Mouse (Mus musculus): ENCODE measurements around the gene Cd1d1. TPM values are rescaled to one million over a fixed set of nuclear protein-coding genes. Genes with fewer than 3 reads are reported as not detected.

The Cd1d1 gene
- polyA plus RNA-seq, 1 experiment from 2014 or later: 71.0 TPM

- no peaks in the 10 kb centered on the region for H3K4me1 ChIP-seq
- H3K36me3 ChIP-seq: no peaks in the 10 kb centered on the region
- H3K4me3 ChIP-seq: no peak overlapping the region
- no peak overlapping the region for H3K9ac ChIP-seq
- no peaks in the 10 kb centered on the region for H3K27me3 ChIP-seq
- 95% methylated on average over 7 of the region's 7 CpGs for WGBS
- H3K27ac ChIP-seq: no peak overlapping the region
- H3K9me3 ChIP-seq (replicated peaks): peaks cover 1% of the 10 kb centered on the region; the same call in 1 of the 2 replicates
- ATAC-seq (ENCODE audit: low FRiP score): no peak
- H3K4me2 ChIP-seq (replicated peaks): no peak overlapping the region
Observed at GRCm38 (mm10) chr3:86959088-86959487, 40.2 kb downstream of the Cd1d1 start.

GRCm38 (mm10) chr3:86955376-86955775, 43.9 kb downstream of the Cd1d1 start:
- H3K4me1 ChIP-seq: no peaks in the 10 kb centered on the region
- peaks cover 5% of the 10 kb centered on the region for H3K9me3 ChIP-seq (replicated peaks)
- no peak overlapping the region for H3K4me2 ChIP-seq (replicated peaks)
- no peak overlapping the region for H3K9ac ChIP-seq
- no peaks in the 10 kb centered on the region for H3K27me3 ChIP-seq
- no peak overlapping the region for H3K4me3 ChIP-seq
- WGBS: 34% methylated on average over 4 of the region's 4 CpGs
- H3K27ac ChIP-seq: no peak overlapping the region
- no peaks in the 10 kb centered on the region for H3K36me3 ChIP-seq
- ATAC-seq (ENCODE audit: low FRiP score): no peak

- Histone ChIP-seq H3K9me3 (replicated peaks) (peaks cover 5% of the 10 kb centered on the region), H3K4me1 (no peaks in the 10 kb centered on the region), H3K27me3 (no peaks in the 10 kb centered on the region), H3K36me3 (no peaks in the 10 kb centered on the region), H3K4me3 (no peak overlapping the region), H3K27ac (no peak overlapping the region), H3K4me2 (replicated peaks) (no peak overlapping the region), H3K9ac (no peak overlapping the region)
- no peak for ATAC-seq (ENCODE audit: low FRiP score)
- 57% methylated on average over 1 of the region's 1 CpGs for WGBS
Observed at GRCm38 (mm10) chr3:86954521-86954920, 44.7 kb downstream of the Cd1d1 start.

- no peaks in the 10 kb centered on the region for H3K27me3 ChIP-seq
- H3K36me3 ChIP-seq: no peaks in the 10 kb centered on the region
- ATAC-seq (ENCODE audit: low FRiP score): no peak
- H3K9me3 ChIP-seq (replicated peaks): peaks cover 5% of the 10 kb centered on the region
- no peak overlapping the region for H3K27ac ChIP-seq
- 77% methylated on average over 4 of the region's 4 CpGs for WGBS
- no peak overlapping the region for H3K9ac ChIP-seq
- H3K4me3 ChIP-seq: no peak overlapping the region
- H3K4me2 ChIP-seq (replicated peaks): no peak overlapping the region
- H3K4me1 ChIP-seq: no peaks in the 10 kb centered on the region
Observed at GRCm38 (mm10) chr3:86953819-86954218, 45.4 kb downstream of the Cd1d1 start.

GRCm38 (mm10) chr3:86950652-86951051, 48.6 kb downstream of the Cd1d1 start:
- H3K4me1 ChIP-seq: no peaks in the 10 kb centered on the region
- H3K4me2 ChIP-seq (replicated peaks): no peak overlapping the region
- WGBS: 24% methylated on average over 2 of the region's 2 CpGs
- no peak overlapping the region for H3K9ac ChIP-seq
- H3K4me3 ChIP-seq: no peak overlapping the region
- H3K9me3 ChIP-seq (replicated peaks): peaks cover 5% of the 10 kb centered on the region
- no peak for ATAC-seq (ENCODE audit: low FRiP score)
- H3K27me3 ChIP-seq: no peaks in the 10 kb centered on the region
- no peaks in the 10 kb centered on the region for H3K36me3 ChIP-seq
- no peak overlapping the region for H3K27ac ChIP-seq

Other genes with a start within 250 kb of the Cd1d1 start
- 74.8 and 88.3 TPM in 2 replicates for gene Dclk2, start 78.6 kb downstream of the Cd1d1 start, polyA plus RNA-seq (2016; fragmentation: Nextera tagmentation; extraction: Ambion mirVana)
- 17.3 and 17.7 TPM in 2 replicates for gene Kirrel, start 175.3 kb upstream of the Cd1d1 start, polyA plus RNA-seq (2016; fragmentation: Nextera tagmentation; extraction: Ambion mirVana)